Mouse (Mus musculus) megakaryocyte, embryonic 14.5 days (primary cell): ENCODE measurements around the gene Gramd1a. TPM values are rescaled to one million over a fixed set of nuclear protein-coding genes. Genes with fewer than 3 reads are reported as not detected.
A peak's percentile ranks its signal among the peaks of the same experiment; 100 is the strongest.

Experiments used
- H3K27me3 ChIP-seq: replicated peaks from 2 replicates; pipeline ENCODE3; 2012; ENCODE audit warnings: inconsistent platforms
- H3K36me3 ChIP-seq: replicated peaks from 2 replicates; pipeline ENCODE3; 2012; ENCODE audit warnings: low read length, inconsistent platforms, mixed read lengths
- H3K4me1 ChIP-seq: 2 replicates; pipeline ENCODE4 v1.6.1; 2012; ENCODE audit warnings: inconsistent platforms
- H3K4me3 ChIP-seq: replicated peaks from 2 replicates; pipeline ENCODE3; 2012; ENCODE audit warnings: moderate library complexity, mild to moderate bottlenecking, inconsistent platforms
- H3K9me3 ChIP-seq: 2 replicates; pipeline ENCODE4 v1.6.1; 2012; ENCODE audit warnings: inconsistent platforms
- FLI1 ChIP-seq: IDR thresholded peaks from 2 replicates; pipeline ENCODE4 v1.6.1; 2012; ENCODE audit warnings: low read length, inconsistent platforms, mixed read lengths
- GATA1 ChIP-seq: IDR thresholded peaks from 3 replicates; pipeline ENCODE4 v1.6.1; 2012; ENCODE audit warnings: mixed read lengths, low read length, inconsistent platforms, borderline replicate concordance
- polyA plus RNA-seq: library from polyadenylated mRNA; stranded (reverse); fragments of >175 nt; gene quantifications from 2 replicates; pipeline ENCODE4 v1.2.3, GENCODE M21; 2012; ENCODE audit warnings: low replicate concordance; ENCODE audit not compliant: insufficient read depth

Gene Gramd1a
- polyA plus RNA-seq, 1 experiment: 122 TPM

DNA sequence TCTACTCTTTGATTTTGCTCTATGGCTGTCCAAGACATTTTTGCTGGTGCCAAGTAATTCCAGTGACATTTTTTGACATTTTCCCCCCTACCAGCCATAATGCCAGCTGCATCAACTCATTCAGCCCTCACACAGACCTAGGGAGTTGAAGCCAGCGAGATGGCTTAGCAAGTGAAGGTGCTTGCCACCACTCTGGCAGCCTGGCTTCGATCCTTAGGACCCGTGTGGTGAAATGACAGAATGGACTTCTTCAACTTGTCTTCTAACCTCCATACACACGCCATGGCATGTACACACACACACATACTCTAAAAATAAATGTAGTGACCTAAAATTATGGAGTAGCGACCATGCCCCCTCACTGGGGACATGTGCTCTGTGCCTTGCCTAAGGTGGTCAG, 31.3 kb downstream of the Gramd1a start:
- peak overlapping the region; percentile 70 for H3K4me3 ChIP-seq
- H3K36me3 ChIP-seq: peaks cover 16% of the 10 kb centered on the region
- TF ChIP-seq GATA1 (no peak), FLI1 (no peak)
- H3K27me3 ChIP-seq: peaks cover 63% of the 10 kb centered on the region
- H3K9me3 ChIP-seq: no peaks in the 10 kb centered on the region
- H3K4me1 ChIP-seq: peaks cover 39% of the 10 kb centered on the region

DNA sequence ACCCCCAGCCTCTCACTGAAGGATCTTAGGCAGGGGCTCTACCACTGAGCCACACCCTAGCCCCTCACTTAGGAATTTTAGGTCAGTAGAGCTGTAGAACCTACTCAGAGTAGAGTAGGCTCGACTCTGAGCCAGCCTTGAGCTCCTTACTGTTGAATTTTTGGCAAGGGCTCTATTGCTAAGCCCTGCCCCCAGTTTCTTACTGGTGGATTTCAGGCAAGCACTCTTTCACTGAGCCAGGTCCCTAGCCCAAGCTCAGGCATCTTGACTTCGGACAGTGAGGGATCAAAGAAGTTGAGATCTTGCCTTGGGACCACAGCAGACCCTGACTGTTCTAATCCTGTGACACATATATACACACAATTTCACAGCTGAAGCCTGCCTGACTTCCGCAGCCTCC, 32.0 kb downstream of the Gramd1a start:
- Histone ChIP-seq H3K4me3 (no peak overlapping the region), H3K36me3 (peaks cover 9% of the 10 kb centered on the region), H3K4me1 (peaks cover 39% of the 10 kb centered on the region), H3K9me3 (no peaks in the 10 kb centered on the region), H3K27me3 (peaks cover 67% of the 10 kb centered on the region)
- TF ChIP-seq FLI1: no peak
- no peak for TF ChIP-seq GATA1

GRCm38 (mm10) chr7:31122641-31123631, 32.8 kb downstream of the Gramd1a start:
- H3K27me3 ChIP-seq: peaks cover 60% of the 10 kb centered on the region
- TF ChIP-seq GATA1 (no peak), FLI1 (no peak)
- H3K4me3 ChIP-seq: no peak overlapping the region
- no peaks in the 10 kb centered on the region for H3K9me3 ChIP-seq
- H3K36me3 ChIP-seq: peaks cover 1% of the 10 kb centered on the region
- H3K4me1 ChIP-seq: peaks cover 39% of the 10 kb centered on the region

DNA sequence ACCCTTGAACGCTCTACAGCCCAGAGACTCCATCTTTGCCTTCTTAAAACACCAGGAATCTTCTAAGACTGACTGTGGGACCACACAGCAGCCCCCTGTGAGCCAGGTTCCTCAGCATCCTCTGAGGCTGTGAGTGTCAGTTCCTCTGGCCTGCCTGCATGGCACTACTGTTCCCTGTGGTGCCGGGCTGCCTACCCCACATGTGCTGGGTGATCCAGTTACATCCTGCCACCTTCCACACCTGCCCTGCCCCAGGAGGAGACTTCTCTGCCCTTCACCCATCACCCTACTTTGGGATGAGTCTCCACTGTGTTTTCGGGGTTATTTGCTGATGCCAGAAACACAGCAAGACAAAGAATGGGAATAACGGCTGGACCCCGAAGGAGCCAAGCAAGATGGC, 36.1 kb downstream of the Gramd1a start:
- Histone ChIP-seq H3K4me1 (peaks cover 38% of the 10 kb centered on the region), H3K27me3 (peaks cover 30% of the 10 kb centered on the region), H3K9me3 (no peaks in the 10 kb centered on the region), H3K4me3 (no peak overlapping the region), H3K36me3 (no peaks in the 10 kb centered on the region)
- TF ChIP-seq FLI1: no peak
- no peak for TF ChIP-seq GATA1

- no peaks in the 10 kb centered on the region for H3K36me3 ChIP-seq
- peaks cover 32% of the 10 kb centered on the region for H3K27me3 ChIP-seq
- TF ChIP-seq GATA1 (no peak), FLI1 (no peak)
- no peaks in the 10 kb centered on the region for H3K9me3 ChIP-seq
- peaks cover 40% of the 10 kb centered on the region for H3K4me1 ChIP-seq
- no peak overlapping the region for H3K4me3 ChIP-seq
Observed at GRCm38 (mm10) chr7:31118486-31118885, 37.2 kb downstream of the Gramd1a start.

DNA sequence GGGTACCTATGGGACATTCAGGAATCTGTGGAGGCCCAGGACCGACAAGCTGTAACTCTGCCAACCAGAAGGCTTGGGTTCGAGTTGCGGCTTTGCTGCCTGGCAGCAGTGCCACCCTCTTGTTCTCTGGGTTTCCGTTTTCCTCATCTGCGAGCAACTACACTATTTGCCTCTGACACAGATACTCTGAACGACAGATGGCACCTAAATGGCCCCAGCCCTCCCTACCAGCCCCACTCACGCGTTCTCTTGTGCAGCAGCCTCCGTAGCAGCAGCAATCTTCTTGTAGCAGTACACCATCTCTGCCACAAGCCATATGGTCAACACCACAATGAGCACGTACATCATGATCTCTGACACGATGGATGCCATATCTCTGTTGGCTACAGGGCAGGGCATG, 38.2 kb downstream of the Gramd1a start:
- Histone ChIP-seq H3K36me3 (no peaks in the 10 kb centered on the region), H3K4me1 (peaks cover 42% of the 10 kb centered on the region), H3K4me3 (peak overlapping the region; percentile 70), H3K9me3 (no peaks in the 10 kb centered on the region), H3K27me3 (peaks cover 31% of the 10 kb centered on the region)
- TF ChIP-seq FLI1 (no peak), GATA1 (no peak)

DNA sequence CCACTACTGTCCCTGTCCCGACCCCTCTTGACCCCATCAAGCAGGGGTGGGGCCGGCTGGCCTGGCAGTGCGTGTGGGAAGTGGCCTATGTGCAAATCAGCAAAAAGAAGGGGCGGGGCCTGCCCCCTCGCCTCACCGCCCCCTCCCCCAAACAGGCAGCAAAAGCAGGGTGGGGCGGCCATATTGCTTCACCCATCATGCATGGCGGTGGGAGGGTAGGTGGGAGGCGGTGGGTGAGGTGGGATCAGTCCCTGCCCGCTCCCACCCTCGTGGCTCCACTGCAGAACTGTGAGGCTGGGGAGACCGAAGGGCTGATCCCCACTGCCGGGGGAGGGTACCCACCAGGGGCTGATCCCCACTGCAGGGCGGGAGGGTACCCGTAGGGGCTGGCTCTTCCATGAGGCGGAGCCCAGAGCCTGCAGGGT, 39.0 kb downstream of the Gramd1a start:
- H3K27me3 ChIP-seq: peaks cover 31% of the 10 kb centered on the region
- no peaks in the 10 kb centered on the region for H3K36me3 ChIP-seq
- H3K4me3 ChIP-seq: no peak overlapping the region
- H3K4me1 ChIP-seq: peaks cover 46% of the 10 kb centered on the region
- TF ChIP-seq GATA1 (no peak), FLI1 (no peak)
- H3K9me3 ChIP-seq: no peaks in the 10 kb centered on the region

DNA sequence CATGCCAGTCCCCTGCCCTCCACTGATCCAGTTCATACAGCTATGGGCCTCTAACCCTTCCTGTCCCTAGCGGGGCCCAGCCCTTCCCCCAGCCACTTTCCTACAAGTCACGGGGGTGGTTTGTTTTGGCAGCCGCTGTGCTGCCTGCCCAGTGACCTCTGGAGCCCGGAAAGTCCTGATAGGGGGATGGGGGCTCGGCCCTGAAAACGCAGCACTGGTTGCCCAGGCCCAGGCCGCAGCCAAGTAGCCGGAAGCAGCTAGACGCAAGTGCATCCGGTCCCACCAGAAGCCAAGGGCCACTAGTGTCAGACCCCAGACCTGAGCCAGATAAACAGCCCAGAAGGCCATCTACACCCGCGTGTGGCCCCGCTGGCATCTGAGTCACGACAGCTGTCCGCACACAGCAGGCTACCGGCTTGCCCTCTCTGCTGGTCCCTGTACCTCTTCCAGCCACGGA, 40.1 kb downstream of the Gramd1a start:
- no peaks in the 10 kb centered on the region for H3K36me3 ChIP-seq
- H3K9me3 ChIP-seq: no peaks in the 10 kb centered on the region
- peaks cover 58% of the 10 kb centered on the region for H3K4me1 ChIP-seq
- TF ChIP-seq FLI1 (no peak), GATA1 (no peak)
- peak overlapping the region; percentile 51 for H3K4me3 ChIP-seq
- H3K27me3 ChIP-seq: peaks cover 27% of the 10 kb centered on the region

GRCm38 (mm10) chr7:31115182-31115581, 40.5 kb downstream of the Gramd1a start, which contains the start of gene Hpn:
Gene Hpn (minus strand): TSS chr7:31115290.
- peaks cover 62% of the 10 kb centered on the region for H3K4me1 ChIP-seq
- TF ChIP-seq FLI1: no peak
- TF ChIP-seq GATA1: no peak

GRCm38 (mm10) chr7:31114646-31115045, 41.0 kb downstream of the Gramd1a start:
- no peak for TF ChIP-seq FLI1
- no peak for TF ChIP-seq GATA1

More at GRCm38 (mm10) chr7:31115182-31115581, 40.5 kb downstream of the Gramd1a start, which contains the start of gene Hpn:
- Histone ChIP-seq H3K4me3 (peak within 1 kb of the TSS; percentile 51), H3K36me3 (no peaks in the 10 kb centered on the region), H3K27me3 (peaks cover 26% of the 10 kb centered on the region), H3K9me3 (no peaks in the 10 kb centered on the region)

More at GRCm38 (mm10) chr7:31114646-31115045, 41.0 kb downstream of the Gramd1a start:
- Histone ChIP-seq H3K4me3 (no peak overlapping the region), H3K4me1 (peaks cover 67% of the 10 kb centered on the region), H3K27me3 (peaks cover 23% of the 10 kb centered on the region), H3K9me3 (no peaks in the 10 kb centered on the region), H3K36me3 (no peaks in the 10 kb centered on the region)
